Mouse (Mus musculus): ENCODE data around the gene Cabp4. TPM values are rescaled to one million over a fixed set of nuclear protein-coding genes. Genes with fewer than 3 reads are reported as not detected.

Gene Cabp4
- total and polyA plus RNA-seq, 3 experiments, result 0.21 TPM; not detected in 2

DNA sequence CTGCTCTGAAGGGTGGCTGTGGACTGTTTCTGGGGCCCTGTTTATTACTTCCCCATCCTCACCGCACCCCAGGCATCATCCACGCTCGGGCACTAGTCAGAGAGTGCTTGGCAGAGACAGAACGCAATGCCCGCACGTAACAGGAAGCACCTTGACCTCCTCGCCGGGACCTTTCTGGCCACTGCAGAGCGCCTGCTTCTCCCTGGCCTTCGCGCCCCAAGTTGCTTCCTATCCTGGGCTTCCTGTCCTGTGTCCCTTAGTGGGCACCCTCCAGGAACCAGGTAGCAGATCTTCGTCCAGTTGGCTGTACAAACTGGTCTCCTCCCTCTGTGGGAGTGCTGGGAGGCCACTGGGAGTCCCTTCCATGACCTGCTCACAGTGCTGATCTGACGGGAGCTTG lies 45.4 kb downstream of the Cabp4 start:
- Histone ChIP-seq H3K27me3 (ENCODE audit: control insufficient read depth, insufficient read depth, low read length) (no peaks in the 10 kb centered on the region), H3K4me1 (ENCODE audit: control insufficient read depth, insufficient read depth, low read length) (peaks cover 6% of the 10 kb centered on the region), H3K79me2 (replicated peaks; ENCODE audit: control insufficient read depth, insufficient read depth, low read length) (no peaks in the 10 kb centered on the region), H3K9ac (ENCODE audit: low read depth, low read length) (no peak overlapping the region), H3K4me3 (no peak overlapping the region), H3K36me3 (ENCODE audit: control insufficient read depth, insufficient read depth, low read length) (no peaks in the 10 kb centered on the region), H3K27ac (no peak overlapping the region; the same call in 1 of the 2 replicates)
- DNase-seq, result peak in 1 of 2 experiments; percentile 43
- no peak for TF ChIP-seq EP300 (IDR thresholded peaks at IDR 0.05; ENCODE audit: insufficient read depth, low read depth, low read length)
- TF ChIP-seq CTCF (IDR thresholded peaks at IDR 0.05), result no peak
- no peak for TF ChIP-seq POLR2A (IDR thresholded peaks at IDR 0.05; ENCODE audit: insufficient read depth, low read depth, low read length)
- 74% methylated on average over 13 of the region's 13 CpGs for WGBS
- intact Hi-C loops (cut with DNase I), result loop anchor here (1.0 to 5.0 kb wide), 3 partner anchors 81 to 130 kb away; partner anchors contain the start of gene Rad9a

- H3K36me3 ChIP-seq (ENCODE audit: control insufficient read depth, insufficient read depth, low read length), result no peaks in the 10 kb centered on the region
- no peak for DNase-seq
- WGBS, result 3% methylated on average over 21 of the region's 21 CpGs
Observed at GRCm38 (mm10) chr19:4097441-4097825, 46.4 kb downstream of the Cabp4 start.

DNA sequence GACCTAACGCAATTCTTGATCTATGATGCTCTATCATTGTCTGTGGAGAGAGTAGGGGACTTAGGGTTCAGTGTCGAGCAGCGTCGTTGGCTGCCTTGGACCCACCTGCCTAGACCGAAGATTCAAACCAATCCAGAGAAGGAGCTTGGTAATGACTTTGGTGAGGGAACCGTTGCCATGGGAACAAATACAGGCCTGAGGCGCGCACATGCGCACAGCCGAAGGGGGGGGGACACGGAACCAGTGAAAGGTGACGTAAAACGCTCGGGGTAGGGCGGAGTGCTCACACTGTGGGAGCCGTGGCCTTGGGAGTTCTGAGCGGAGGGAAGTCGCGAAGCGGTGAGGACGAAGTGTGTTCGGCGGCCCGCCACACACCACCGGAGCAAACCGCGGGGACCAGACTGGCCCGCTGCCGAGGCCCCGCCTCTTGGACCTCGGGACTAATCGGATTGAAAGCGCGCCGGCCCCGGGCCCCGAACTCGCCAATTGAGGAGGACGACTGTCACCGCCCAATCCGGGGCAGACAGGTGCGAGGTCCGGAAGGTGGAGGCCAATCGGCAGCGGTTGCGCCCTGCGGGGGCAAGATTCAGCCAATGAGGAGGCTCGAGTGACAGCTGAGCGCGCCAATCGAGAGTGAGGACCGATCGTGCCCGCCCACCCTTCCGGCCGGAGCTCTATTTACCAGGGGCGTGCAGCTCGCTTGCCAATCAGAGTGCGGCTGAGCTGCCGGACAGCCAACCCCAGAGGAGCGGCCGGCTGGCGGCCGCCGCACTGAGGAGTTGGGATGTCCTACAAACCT lies 47.0 kb downstream of the Cabp4 start, which contains the start of gene Cdk2ap2:
TSS of gene Cdk2ap2 (plus strand) at position 541 of the 799 bp plus-strand sequence.
- H3K36me3 ChIP-seq (ENCODE audit: control insufficient read depth, insufficient read depth, low read length), result no peaks in the 10 kb centered on the region
- peak; percentile 100 for DNase-seq
- peak within 1 kb of the TSS; percentile 81 for H3K9ac ChIP-seq (ENCODE audit: low read depth, low read length)
- peaks cover 6% of the 10 kb centered on the region for H3K4me1 ChIP-seq (ENCODE audit: control insufficient read depth, insufficient read depth, low read length)
- peak within 1 kb of the TSS; percentile 96 for H3K27ac ChIP-seq
- intact Hi-C loops (cut with DNase I), result loop anchor here (5.0 kb wide), 2 partner anchors 80 to 105 kb away; partner anchors contain the start of gene Rad9a
- TF ChIP-seq POLR2A (IDR thresholded peaks at IDR 0.05; ENCODE audit: insufficient read depth, low read depth, low read length) (peak; percentile 90), EP300 (IDR thresholded peaks at IDR 0.05; ENCODE audit: insufficient read depth, low read depth, low read length) (no peak)
- H3K27me3 ChIP-seq (ENCODE audit: control insufficient read depth, insufficient read depth, low read length), result no peaks in the 10 kb centered on the region
- H3K4me3 ChIP-seq, result peak within 1 kb of the TSS; percentile 91
- under 1% methylated on average over 65 of the region's 65 CpGs for WGBS
- no peaks in the 10 kb centered on the region for H3K79me2 ChIP-seq (replicated peaks; ENCODE audit: control insufficient read depth, insufficient read depth, low read length)

More at GRCm38 (mm10) chr19:4097441-4097825, 46.4 kb downstream of the Cabp4 start:
- Histone ChIP-seq H3K27me3 (ENCODE audit: control insufficient read depth, insufficient read depth, low read length) (no peaks in the 10 kb centered on the region), H3K4me1 (ENCODE audit: control insufficient read depth, insufficient read depth, low read length) (peaks cover 6% of the 10 kb centered on the region), H3K4me3 (peak overlapping the region; percentile 91), H3K9ac (ENCODE audit: low read depth, low read length) (peak overlapping the region; percentile 63), H3K27ac (peak overlapping the region; percentile 96), H3K79me2 (replicated peaks; ENCODE audit: control insufficient read depth, insufficient read depth, low read length) (no peaks in the 10 kb centered on the region)
- intact Hi-C loops (cut with DNase I), result loop anchor here (5.0 kb wide), 2 partner anchors 80 to 105 kb away; partner anchors contain the start of gene Rad9a
- no peak for TF ChIP-seq CTCF (IDR thresholded peaks at IDR 0.05)
- TF ChIP-seq POLR2A (IDR thresholded peaks at IDR 0.05; ENCODE audit: insufficient read depth, low read depth, low read length), result no peak
- TF ChIP-seq EP300 (IDR thresholded peaks at IDR 0.05; ENCODE audit: insufficient read depth, low read depth, low read length), result no peak

GRCm38 (mm10) chr19:4095802-4096201 lies 48.0 kb downstream of the Cabp4 start:
- Histone ChIP-seq H3K79me2 (replicated peaks; ENCODE audit: control insufficient read depth, insufficient read depth, low read length) (no peaks in the 10 kb centered on the region), H3K36me3 (ENCODE audit: control insufficient read depth, insufficient read depth, low read length) (no peaks in the 10 kb centered on the region), H3K9ac (ENCODE audit: low read depth, low read length) (no peak overlapping the region), H3K27ac (no peak overlapping the region), H3K27me3 (ENCODE audit: control insufficient read depth, insufficient read depth, low read length) (no peaks in the 10 kb centered on the region), H3K4me1 (ENCODE audit: control insufficient read depth, insufficient read depth, low read length) (peaks cover 6% of the 10 kb centered on the region), H3K4me3 (no peak overlapping the region)
- TF ChIP-seq POLR2A (IDR thresholded peaks at IDR 0.05; ENCODE audit: insufficient read depth, low read depth, low read length), result no peak
- no peak for TF ChIP-seq EP300 (IDR thresholded peaks at IDR 0.05; ENCODE audit: insufficient read depth, low read depth, low read length)
- no peak for TF ChIP-seq CTCF (IDR thresholded peaks at IDR 0.05)
- intact Hi-C loops (cut with DNase I), result loop anchor here (5.0 kb wide), 2 partner anchors 79 to 106 kb away; partner anchors contain the start of gene Rad9a
- no peak for DNase-seq
- WGBS, result 78% methylated on average over 3 of the region's 3 CpGs

GRCm38 (mm10) chr19:4094774-4095303 lies 49.0 kb downstream of the Cabp4 start:
- H3K27ac ChIP-seq, result no peak overlapping the region
- no peaks in the 10 kb centered on the region for H3K27me3 ChIP-seq (ENCODE audit: control insufficient read depth, insufficient read depth, low read length)
- TF ChIP-seq EP300 (IDR thresholded peaks at IDR 0.05; ENCODE audit: insufficient read depth, low read depth, low read length), result no peak
- TF ChIP-seq POLR2A (IDR thresholded peaks at IDR 0.05; ENCODE audit: insufficient read depth, low read depth, low read length), result no peak
- no peaks in the 10 kb centered on the region for H3K79me2 ChIP-seq (replicated peaks; ENCODE audit: control insufficient read depth, insufficient read depth, low read length)
- peaks cover 6% of the 10 kb centered on the region for H3K4me1 ChIP-seq (ENCODE audit: control insufficient read depth, insufficient read depth, low read length)
- no peak overlapping the region for H3K4me3 ChIP-seq
- H3K36me3 ChIP-seq (ENCODE audit: control insufficient read depth, insufficient read depth, low read length), result no peaks in the 10 kb centered on the region
- intact Hi-C loops (cut with DNase I), result loop anchor here (5.0 kb wide), 2 partner anchors 78 to 107 kb away; partner anchors contain the start of gene Rad9a
- no peak for DNase-seq
- no peak overlapping the region for H3K9ac ChIP-seq (ENCODE audit: low read depth, low read length)
- WGBS, result 83% methylated on average over 5 of the region's 5 CpGs
